Mouse (Mus musculus) liver, embryonic 14.5 days (tissue): ENCODE measurements at regions not wholly inside any gene's neighbourhood (a gene's known extent, or its start where the extent isn't known, plus 50 kb on each side); places are given as distances from the start of the nearest gene placed in this dataset.

ENCODE experiments used
- ATAC-seq: fragments of 200-750 bp; cut with Nextera tagmentation; 2 replicates; pipeline ENCODE4 v1.8.0; 2017; ENCODE audit warnings: moderate number of reproducible peaks, mild to moderate bottlenecking, moderate library complexity; ENCODE audit not compliant: insufficient read depth
- DNase-seq, 3 experiments: peaks; one replicate each; pipeline ENCODE4 v3.0.0-alpha.2; 2012 to 2013; ENCODE audit warnings: low read depth in 3 of 3, low spot score in 3 of 3
- H3K27ac ChIP-seq: fragments of 300-500 bp; sonication (generic); 2 replicates; pipeline ENCODE4 v1.5.1; 2014; ENCODE audit warnings: moderate library complexity, mild to moderate bottlenecking, control low read depth, inconsistent platforms
- H3K27me3 ChIP-seq: fragments of 300-500 bp; sonication (generic); 2 replicates; pipeline ENCODE4 v1.6.1; 2014; ENCODE audit warnings: mild to moderate bottlenecking, low read length, moderate library complexity; ENCODE audit not compliant: control insufficient read depth, insufficient read depth
- H3K36me3 ChIP-seq: fragments of 300-500 bp; sonication (generic); replicated peaks from 2 replicates; pipeline ENCODE4 v1.6.1; 2014; ENCODE audit warnings: low read depth; ENCODE audit not compliant: control insufficient read depth, insufficient read depth
- H3K4me1 ChIP-seq, 2 experiments: fragments of 200-500 bp in 1 of 2; fragments of 300-500 bp in 1 of 2; sonication (generic) in 1 of 2; replicated peaks; 2 replicates each; pipeline ENCODE4 v1.6.1; 2012 to 2014; ENCODE audit warnings: antibody characterized with exemption in 1 of 2, inconsistent platforms in 1 of 2, low read length in 1 of 2; ENCODE audit not compliant: control insufficient read depth in 2 of 2, insufficient read depth in 2 of 2
- H3K4me2 ChIP-seq: fragments of 300-500 bp; sonication (generic); 2 replicates; pipeline ENCODE4 v1.6.1; 2014; ENCODE audit warnings: low read depth, mild to moderate bottlenecking, control low read depth, moderate library complexity
- H3K4me3 ChIP-seq, 2 experiments: fragments of 200-500 bp in 1 of 2; fragments of 300-500 bp in 1 of 2; sonication (generic) in 1 of 2; 2 replicates each; pipeline ENCODE4 v1.5.1; 2012 to 2014; ENCODE audit warnings: low read depth in 2 of 2, low read length in 2 of 2, mild to moderate bottlenecking in 2 of 2, control low read depth in 1 of 2, inconsistent platforms in 1 of 2, moderate library complexity in 1 of 2; ENCODE audit not compliant: insufficient read depth in 1 of 2
- H3K9ac ChIP-seq: fragments of 300-500 bp; sonication (generic); replicated peaks from 2 replicates; pipeline ENCODE4 v1.6.1; 2014; ENCODE audit warnings: mild to moderate bottlenecking, control low read depth, moderate library complexity
- H3K9me3 ChIP-seq: fragments of 300-500 bp; sonication (generic); 2 replicates; pipeline ENCODE4 v1.6.1; 2016; ENCODE audit warnings: low read length, mixed read lengths; ENCODE audit not compliant: control insufficient read depth
- CTCF ChIP-seq: IDR thresholded peaks from 2 replicates; pipeline ENCODE4 v1.5.1; 2016; ENCODE audit warnings: antibody characterized with exemption, low read depth, control low read depth
- EP300 ChIP-seq: IDR thresholded peaks from 2 replicates; pipeline ENCODE4 v1.6.1; 2016; ENCODE audit warnings: antibody characterized with exemption, low read depth
- WGBS: fragments of 180-500 bp; shearing (Covaris S2); extraction: QIAGEN DNeasy Blood & Tissue Kit; methylation state at CpG from one replicate; pipeline ENCODE4 v1.1.7; 2014; ENCODE audit not compliant: insufficient replicate concordance; 5-methylcytosine and 5-hydroxymethylcytosine counted together

- no peak overlapping the region for H3K9ac ChIP-seq
- H3K36me3 ChIP-seq = no peaks in the 10 kb centered on the region
- DNase-seq (peak in 1 of 3 experiments; percentile 16), ATAC-seq (no peak)
- H3K4me3 ChIP-seq = no peak overlapping the region
- H3K27me3 ChIP-seq = no peaks in the 10 kb centered on the region; the same call in none of the 2 replicates
- WGBS = 10% methylated on average over 9 of the region's 9 CpGs
- H3K4me2 ChIP-seq = peak overlapping the region; percentile 0; the same call in 1 of the 2 replicates
- TF ChIP-seq EP300 = no peak
- no peak for TF ChIP-seq CTCF
- no peak overlapping the region for H3K27ac ChIP-seq
- H3K4me1 ChIP-seq = peaks cover 0 to 3% of the 10 kb centered on the region in 2 experiments; a peak in 1 of 4 replicates
- no peaks in the 10 kb centered on the region for H3K9me3 ChIP-seq
Measured at GRCm38 (mm10) chr7:79211287-79211976, 61.6 kb upstream of the Abhd2 start.

DNA sequence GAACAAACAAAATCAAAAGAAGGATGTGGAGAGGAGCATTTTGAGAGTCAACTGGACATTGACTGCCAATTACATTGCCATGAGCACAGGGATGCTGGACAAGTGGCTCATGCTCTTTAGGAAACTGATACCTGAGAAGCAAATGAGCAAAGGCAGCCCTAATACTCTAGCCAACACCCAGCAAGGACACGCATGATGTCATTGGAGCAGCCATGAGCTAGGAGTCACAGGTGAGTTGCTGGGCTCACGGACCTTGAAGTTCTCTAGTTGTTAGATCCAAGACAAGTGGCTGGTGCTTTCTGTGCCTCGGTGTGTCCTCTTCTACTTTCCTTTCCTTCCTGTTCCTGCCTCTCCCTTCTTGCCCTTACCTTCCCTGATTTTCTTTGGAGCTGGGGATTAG lies 60.8 kb upstream of the Abhd2 start:
- DNase-seq = no peak
- Histone ChIP-seq H3K9me3 (no peaks in the 10 kb centered on the region), H3K4me2 (no peak overlapping the region), H3K4me1 (peaks cover 0 to 3% of the 10 kb centered on the region in 2 experiments; a peak in 1 of 4 replicates), H3K9ac (no peak overlapping the region), H3K27me3 (no peaks in the 10 kb centered on the region; the same call in none of the 2 replicates), H3K27ac (no peak overlapping the region), H3K4me3 (no peak overlapping the region), H3K36me3 (no peaks in the 10 kb centered on the region)
- TF ChIP-seq CTCF (no peak), EP300 (no peak)
- 48% methylated on average over 3 of the region's 3 CpGs for WGBS
- ATAC-seq = no peak

DNA sequence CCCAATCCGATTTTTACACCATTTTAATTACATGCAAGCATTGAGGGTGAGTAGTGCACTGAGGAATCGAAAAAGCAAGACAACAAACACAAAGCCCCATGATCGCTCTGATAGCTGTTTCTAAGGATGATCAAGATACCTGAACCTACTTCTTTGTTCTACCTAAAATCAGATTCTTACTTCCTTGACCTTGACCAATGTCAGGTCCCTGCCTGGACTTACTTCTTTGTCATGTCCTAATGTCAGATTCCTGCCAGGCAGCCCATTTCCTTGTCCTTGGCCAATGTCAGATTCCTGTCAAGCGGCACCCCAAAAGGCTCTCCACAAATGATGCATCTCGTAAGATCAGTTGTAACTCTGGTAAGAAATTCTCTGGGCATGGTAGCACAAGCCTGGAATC lies 58.0 kb upstream of the Abhd2 start:
- H3K27ac ChIP-seq = no peak overlapping the region
- no peaks in the 10 kb centered on the region for H3K9me3 ChIP-seq
- H3K27me3 ChIP-seq = no peaks in the 10 kb centered on the region; the same call in 1 of the 2 replicates
- peaks cover 0 to 3% of the 10 kb centered on the region in 2 experiments; a peak in 1 of 4 replicates for H3K4me1 ChIP-seq
- ATAC-seq = no peak
- no peak overlapping the region for H3K4me2 ChIP-seq
- no peaks in the 10 kb centered on the region for H3K36me3 ChIP-seq
- no peak overlapping the region for H3K4me3 ChIP-seq
- DNase-seq = no peak
- TF ChIP-seq EP300 = no peak
- TF ChIP-seq CTCF = no peak
- no peak overlapping the region for H3K9ac ChIP-seq
- 54% methylated on average over 5 of the region's 5 CpGs for WGBS

DNA sequence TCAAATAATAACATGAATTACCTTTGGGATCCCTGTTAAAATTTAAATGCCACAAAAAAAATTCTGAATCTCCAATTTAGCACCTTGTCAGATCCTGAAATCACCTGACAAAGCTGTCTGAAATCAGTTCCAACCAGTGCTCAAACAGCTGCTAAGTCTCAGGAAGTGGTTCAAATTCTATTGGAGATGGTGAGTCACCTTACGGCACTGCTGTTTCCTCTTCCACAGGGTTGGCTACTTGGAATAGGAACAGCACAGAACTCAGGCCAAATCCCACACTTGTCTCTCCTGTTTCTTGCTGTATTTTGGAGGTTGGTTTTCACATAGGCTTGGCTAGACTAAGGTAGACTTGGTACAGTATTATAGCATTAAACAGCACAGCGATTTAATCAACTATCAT lies 55.8 kb upstream of the Abhd2 start:
- H3K36me3 ChIP-seq = no peaks in the 10 kb centered on the region
- no peak overlapping the region for H3K4me3 ChIP-seq
- no peaks in the 10 kb centered on the region; a peak in 1 of 4 replicates for H3K4me1 ChIP-seq
- 66% methylated on average over 2 of the region's 2 CpGs for WGBS
- no peaks in the 10 kb centered on the region for H3K27me3 ChIP-seq
- DNase-seq (no peak), ATAC-seq (no peak)
- H3K4me2 ChIP-seq = no peak overlapping the region
- no peak overlapping the region for H3K27ac ChIP-seq
- no peaks in the 10 kb centered on the region for H3K9me3 ChIP-seq
- TF ChIP-seq EP300 = no peak
- TF ChIP-seq CTCF = no peak
- H3K9ac ChIP-seq = no peak overlapping the region

DNA sequence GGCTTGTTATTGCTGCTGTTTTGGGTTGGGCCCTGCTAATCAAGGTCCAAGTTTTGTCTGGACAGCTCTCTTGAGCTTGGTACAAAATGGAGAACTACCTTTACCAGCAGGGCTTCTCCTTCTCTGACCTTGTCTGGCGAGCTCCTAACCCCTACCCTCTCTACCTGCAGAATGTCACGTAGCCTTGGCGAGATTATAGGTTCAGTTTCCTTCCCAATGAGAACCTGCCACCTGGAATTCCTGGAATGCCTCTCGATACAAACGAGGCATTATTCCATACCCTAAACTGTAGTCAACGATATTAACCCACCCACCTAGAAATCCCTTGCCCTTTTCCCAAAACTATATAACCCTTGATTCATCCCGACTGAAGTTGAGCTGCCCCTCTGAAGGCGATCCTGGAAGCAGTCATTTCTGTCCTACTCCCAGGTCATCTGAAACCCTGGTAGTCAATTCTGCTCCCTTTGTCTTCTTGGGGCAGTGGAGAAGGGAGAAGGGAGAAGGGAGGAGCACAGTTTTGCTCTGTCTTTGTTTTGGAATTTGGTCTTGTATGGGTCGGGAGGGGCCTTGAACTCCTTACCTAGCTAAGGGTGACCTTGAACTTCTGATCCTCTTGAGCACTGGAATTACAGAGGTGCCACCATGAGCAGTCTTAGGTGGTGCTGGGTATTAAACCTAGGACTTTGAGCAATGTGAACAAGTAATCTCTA lies 50.2 kb upstream of the Abhd2 start:
- no peaks in the 10 kb centered on the region for H3K9me3 ChIP-seq
- no peaks in the 10 kb centered on the region; a peak in 1 of 4 replicates for H3K4me1 ChIP-seq
- WGBS = 59% methylated on average over 9 of the region's 9 CpGs
- no peak overlapping the region for H3K4me3 ChIP-seq
- H3K4me2 ChIP-seq = no peak overlapping the region
- H3K27ac ChIP-seq = no peak overlapping the region
- ATAC-seq = no peak
- no peak for DNase-seq
- no peak overlapping the region for H3K9ac ChIP-seq
- H3K36me3 ChIP-seq = no peaks in the 10 kb centered on the region
- H3K27me3 ChIP-seq = no peaks in the 10 kb centered on the region
- TF ChIP-seq EP300 (no peak), CTCF (no peak)
